Mouse (Mus musculus) CD4-positive naive resting alpha-beta T cell, adult 76 days (primary cell): ENCODE data around the gene 3830406C13Rik. TPM values are rescaled to one million over a fixed set of nuclear protein-coding genes. Genes with fewer than 3 reads are reported as not detected.

Source experiments
- total RNA-seq: library from RNA; stranded (reverse); gene quantifications from one replicate; pipeline ENCODE4 v1.2.4, GENCODE M21; 2023

The 3830406C13Rik gene
- total RNA-seq, result 13.5 TPM

GRCm38 (mm10) chr14:12284141-12284912, at the start of gene 3830406C13Rik:
3830406C13Rik (plus strand) TSS chr14:12284173.

DNA sequence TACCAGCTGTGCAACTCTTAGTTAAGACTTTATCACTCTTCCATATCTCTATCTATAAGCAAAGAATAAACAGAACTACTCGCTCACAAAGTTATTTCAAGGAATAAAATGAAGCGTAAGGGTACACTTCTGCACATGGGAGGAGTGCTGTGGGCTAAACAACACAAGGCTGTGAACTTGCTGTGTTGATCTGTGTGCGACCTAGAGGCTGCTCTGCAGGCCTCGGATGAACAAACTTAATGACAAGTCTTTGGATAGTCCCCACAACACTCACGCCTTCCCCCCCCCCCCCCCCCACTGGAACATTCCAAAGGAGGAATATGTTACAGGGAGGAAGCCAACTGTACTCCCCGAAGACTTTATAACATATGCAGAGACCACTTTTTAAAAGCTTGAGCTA, 332 bp upstream of the 3830406C13Rik start, which contains the start of gene Gm49355:
Gm49355 (plus strand) TSS at position 336 of the 400 bp plus-strand sequence.

GRCm38 (mm10) chr14:12348089-12348488, 64.1 kb downstream of the 3830406C13Rik start, which contains the start of gene Fezf2:
Fezf2 (minus strand) TSS chr14:12348189.

Other genes starting within 250 kb of the 3830406C13Rik start
- gene Gm49355, start 197 bp upstream of the 3830406C13Rik start, total RNA-seq, result not detected
- gene Fezf2, start 64.0 kb downstream of the 3830406C13Rik start, total RNA-seq, result not detected